Mouse (Mus musculus) 3T3-L1 (cell line): ENCODE results near the gene Chad.

Experiments used
- DNase-seq: peaks from one replicate; pipeline ENCODE4 v3.0.0-alpha.2; 2015; ENCODE audit warnings: low read depth, low spot score

Chad gene

GRCm38 (mm10) chr11:94565151-94565479 is 268 bp downstream of the Chad start:
- DNase-seq: no peak

GRCm38 (mm10) chr11:94566534-94566933 is 1.7 kb downstream of the Chad start:
- no peak for DNase-seq

- DNase-seq: no peak
Observed at GRCm38 (mm10) chr11:94567326-94567725, 2.5 kb downstream of the Chad start.

DNA sequence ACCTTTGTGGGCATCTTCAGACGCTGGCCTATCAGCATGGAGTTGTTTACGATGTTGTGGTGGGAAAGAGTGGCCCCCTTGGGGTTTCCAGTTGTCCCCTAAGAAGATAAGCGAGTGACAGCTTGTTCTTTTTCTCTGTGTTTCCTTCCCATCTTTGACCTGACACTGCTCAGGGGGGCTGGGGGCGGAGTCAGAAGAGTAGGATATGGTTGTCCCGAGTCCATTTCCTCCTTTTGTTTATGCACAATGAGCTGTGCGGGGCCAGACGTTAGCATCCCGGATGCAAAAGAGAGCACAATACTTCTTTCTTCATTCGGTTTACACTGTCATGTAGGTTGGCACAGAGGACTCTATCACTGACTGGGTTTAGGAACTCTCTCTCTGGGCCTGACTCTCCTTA is 5.8 kb downstream of the Chad start:
- DNase-seq: no peak

DNA sequence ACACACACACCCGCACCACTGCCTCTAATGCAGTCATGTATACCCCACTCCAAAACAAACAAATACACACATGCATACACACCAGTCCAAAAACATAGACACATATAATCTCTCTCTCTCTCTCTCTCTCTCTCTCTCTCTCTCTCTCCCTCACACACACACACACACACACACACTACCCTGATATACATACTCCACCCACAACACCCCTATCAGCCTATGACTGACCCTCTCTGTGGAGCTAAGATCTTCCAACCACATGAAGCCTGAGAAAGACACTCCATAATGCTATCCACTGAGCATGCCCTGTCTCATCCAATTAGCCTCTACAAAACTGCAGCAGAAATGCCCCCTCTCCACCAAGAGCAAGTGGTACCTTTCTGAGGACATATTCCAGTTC is 7.0 kb downstream of the Chad start:
- no peak for DNase-seq

DNA sequence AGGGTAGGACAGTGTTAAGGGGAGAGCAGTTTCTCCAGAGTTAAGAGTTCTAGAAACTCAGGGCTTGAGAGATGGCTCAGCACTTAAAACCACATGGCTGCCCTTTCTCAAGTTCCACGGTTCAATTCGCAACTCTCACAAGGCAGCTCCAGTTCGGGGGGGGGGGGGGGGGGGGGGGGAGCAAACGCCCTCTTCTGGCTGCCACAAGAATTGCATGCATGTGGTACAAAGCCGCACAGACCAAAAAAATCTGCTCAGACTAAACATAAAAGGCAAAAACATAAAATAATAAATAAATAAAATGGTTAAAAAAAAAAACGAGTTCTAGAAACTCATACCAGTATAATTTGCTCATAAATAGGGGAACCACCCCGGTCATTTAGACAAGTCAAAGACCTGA is 9.7 kb downstream of the Chad start:
- DNase-seq: no peak

DNA sequence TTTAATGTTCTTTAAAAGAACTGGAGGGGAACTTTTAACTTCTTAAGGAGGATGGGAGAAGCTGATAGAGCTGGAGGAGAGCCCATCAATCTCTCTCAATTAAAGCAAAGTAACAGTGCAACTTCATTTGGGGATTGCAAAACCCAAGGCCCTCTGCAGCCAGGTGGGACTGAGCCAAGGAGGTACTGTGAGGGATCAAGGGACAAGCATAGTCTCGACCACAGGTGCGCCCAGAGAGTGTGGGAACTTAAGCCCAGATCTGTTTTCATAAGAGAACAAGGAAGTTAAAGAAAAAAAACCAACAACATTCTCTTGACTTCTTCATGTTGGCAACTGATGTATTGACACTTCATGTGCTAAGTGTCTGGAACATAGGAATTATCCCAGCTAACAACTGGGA is 10.2 kb downstream of the Chad start:
- DNase-seq: no peak

DNA sequence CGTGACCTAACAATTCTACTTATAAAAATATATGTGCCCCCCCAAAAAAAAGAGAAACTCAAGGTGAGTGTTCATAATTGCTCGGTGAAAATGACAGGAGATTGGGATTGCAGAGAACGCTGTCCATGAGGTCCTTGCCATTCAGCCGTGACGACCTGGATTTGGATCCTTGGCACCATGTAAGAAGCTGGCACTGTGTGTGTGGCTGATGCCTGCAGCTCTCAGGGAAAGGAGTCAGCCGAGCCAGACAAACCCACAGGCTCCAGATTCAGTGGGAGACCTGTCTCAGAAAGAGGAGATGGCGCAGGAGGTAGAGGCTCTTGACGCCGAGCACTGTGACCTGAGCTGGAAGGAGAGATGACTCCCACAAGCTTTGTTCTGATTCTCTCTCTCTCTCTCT is 11.5 kb downstream of the Chad start:
- DNase-seq: no peak

- no peak for DNase-seq
Observed at GRCm38 (mm10) chr11:94580111-94580740, 15.4 kb downstream of the Chad start.

DNA sequence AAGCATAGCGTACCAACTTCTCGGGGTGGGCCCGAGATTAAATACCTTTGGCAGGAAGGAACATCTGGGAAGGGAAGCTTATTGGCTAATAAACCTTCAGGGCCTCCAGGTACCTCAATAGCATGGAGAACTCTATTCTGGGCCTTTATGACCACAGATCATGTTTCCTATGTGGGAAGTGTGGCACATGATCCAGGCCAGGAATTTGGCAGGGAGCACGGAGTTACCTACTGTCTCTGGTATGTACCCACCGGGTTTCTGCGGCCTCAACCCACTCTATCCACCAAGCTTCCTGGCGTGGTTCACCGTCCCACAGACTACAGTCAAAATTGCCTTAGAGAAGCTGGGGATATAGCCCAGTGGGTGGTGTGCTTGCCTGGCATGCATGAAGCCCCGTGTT is 20.2 kb downstream of the Chad start:
- no peak for DNase-seq

DNA sequence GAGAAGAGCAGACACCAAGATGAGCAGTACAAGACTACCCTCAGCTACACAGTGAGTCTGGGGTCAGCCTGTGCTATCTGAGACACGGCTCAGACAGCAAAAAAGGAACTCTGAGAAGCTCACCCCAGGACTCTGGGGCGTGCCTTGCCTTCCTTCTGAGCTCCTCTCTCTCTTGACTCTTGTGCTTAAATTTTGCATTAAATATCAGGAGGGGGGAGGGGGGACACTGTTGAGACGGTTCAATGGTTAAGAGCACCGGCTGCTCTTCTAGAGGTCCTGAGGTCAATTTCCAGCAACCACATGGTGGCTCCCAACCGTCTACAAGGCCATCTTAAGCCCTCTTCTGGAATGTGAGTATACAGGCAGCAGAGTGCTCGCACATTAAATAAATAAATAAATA is 22.7 kb downstream of the Chad start:
- no peak for DNase-seq

- DNase-seq: peak; percentile 34
Observed at GRCm38 (mm10) chr11:94596311-94596852, 31.5 kb downstream of the Chad start.

DNA sequence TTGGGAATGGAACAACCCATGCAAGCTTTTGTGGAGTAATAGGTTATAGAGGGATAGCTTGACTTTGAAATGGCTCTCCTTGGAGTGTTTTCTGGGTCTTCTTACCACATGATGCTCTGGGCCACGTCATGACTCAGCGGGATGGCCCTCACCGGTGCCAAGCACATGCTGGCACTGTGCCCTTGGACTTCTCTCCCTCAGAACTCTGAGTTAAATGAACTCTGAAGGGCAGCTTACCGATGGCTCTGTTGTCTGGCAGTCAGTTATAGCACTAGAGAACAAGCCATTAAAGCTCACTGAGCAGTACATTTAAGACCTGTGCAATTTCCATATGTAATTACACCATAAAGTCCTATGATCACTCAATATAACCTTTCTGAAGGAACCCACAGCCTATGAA is 32.5 kb downstream of the Chad start:
- peak; percentile 74 for DNase-seq

- DNase-seq: no peak
Observed at GRCm38 (mm10) chr11:94598437-94599120, 33.7 kb downstream of the Chad start.

DNA sequence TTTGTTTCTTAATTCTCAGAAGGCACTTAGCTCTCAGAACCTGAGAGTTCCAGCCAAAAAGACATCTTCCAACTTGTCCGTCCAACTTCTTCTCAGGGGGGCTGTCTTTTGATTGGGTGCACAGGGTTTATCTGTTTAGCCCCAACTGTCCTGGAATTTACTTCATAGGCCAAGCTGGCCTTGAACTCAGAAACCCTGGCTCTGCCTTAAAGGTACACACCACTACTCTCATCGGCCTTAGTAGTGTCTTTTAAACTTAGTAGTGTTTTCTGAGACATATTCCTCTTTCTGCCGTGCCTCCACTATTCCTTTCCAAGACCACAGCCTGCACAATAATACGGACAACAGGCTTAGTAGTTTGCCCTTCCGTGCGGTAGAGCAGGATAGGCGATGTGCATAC is 35.6 kb downstream of the Chad start:
- DNase-seq: no peak

GRCm38 (mm10) chr11:94601321-94602281 is 36.8 kb downstream of the Chad start, which contains the start of gene Acsf2:
TSS of gene Acsf2 (minus strand) at chr11:94601871.
- peak; percentile 83 for DNase-seq

DNA sequence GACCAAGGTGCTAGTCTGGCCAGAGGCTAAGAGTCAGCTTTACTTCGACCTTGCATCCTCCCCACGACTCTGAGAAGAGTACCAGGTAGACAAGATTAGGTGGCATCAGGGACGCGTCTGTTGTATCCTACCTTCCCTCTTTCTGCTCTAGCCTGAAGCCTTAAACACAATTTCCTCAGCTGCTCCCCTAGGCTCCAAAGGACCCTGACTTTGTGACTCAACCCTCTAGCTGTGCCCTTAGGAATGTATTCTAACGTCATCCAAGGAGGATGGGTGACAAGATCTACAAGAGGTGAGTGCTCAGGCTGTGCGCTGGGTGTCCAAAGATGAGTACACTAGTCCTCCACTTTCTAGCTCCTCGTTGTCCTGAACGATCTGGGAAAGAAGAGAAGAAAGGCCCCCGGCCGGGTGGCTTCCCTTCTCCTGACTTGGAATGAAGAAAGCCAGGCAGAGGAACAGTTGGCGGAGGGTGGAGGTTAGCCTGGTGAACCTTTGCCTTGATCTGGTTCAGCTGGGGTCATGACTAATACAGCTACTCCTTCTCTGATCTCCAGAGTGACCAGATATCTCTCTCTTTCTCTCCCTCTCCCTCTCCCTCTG is 37.6 kb downstream of the Chad start:
- peak; percentile 24 for DNase-seq

GRCm38 (mm10) chr11:94610744-94611740 is 46.2 kb downstream of the Chad start:
- DNase-seq: peak; percentile 47

DNA sequence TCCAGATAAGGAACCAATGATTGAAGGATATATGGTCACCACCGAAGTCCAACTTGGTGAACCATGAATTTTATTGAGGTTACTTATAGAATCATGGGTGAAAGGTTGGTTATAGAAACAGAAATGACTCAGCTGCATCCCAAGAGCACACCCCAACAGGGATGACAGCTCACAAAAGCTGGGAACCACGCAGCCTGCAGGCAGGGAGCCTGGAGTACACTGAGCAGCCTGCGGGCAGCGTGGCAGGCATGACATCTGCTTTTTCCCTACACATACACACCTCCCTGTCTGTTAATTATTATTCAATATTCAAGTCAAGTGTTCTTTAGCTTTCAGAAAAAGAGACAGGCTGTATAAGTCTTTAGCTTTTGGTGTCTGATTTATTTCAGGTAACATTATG is 49.8 kb downstream of the Chad start:
- DNase-seq: no peak

DNA sequence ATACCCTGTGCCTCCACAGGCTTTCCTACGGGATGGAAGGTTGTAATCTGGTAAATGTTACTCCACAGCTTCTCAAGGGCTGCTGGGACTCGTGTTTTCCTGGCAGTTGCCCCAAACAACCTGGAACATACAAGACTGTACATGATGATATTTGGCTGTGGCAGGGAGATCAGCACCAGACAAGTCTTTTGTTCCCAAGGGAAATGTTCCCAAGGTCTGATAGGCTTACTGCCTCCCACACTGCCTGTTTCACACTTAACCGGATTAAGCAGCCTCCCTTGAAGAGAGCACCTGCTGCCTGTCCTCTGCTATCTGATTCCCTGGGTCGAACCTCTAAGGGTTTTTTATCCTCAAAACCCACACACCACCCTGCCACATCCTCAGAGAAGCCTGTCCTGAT is 50.6 kb downstream of the Chad start:
- DNase-seq: no peak

DNA sequence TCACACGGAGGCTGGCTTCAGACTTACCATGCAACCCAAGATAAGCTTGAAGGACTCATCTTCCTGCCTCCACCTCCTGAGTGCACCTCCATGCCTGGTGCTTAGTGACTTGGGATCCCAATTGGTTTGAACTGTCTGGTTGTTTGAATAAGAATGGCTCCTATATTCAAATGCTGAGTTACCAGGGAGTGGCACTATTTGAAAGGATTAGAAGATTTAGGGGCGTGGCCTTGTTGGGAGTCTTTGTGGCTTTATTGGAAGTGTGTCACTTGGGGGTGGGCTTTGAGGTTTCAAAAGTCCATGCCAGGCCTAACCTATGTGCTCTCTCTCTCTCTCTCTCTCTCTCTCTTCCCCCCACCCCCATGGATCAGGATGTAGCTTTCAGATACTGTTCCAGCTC is 52.8 kb downstream of the Chad start:
- no peak for DNase-seq
